Mouse (Mus musculus) heart, embryonic 11.5 days (tissue): ENCODE data around the gene Snx1. TPM values are rescaled to one million over a fixed set of nuclear protein-coding genes. Genes with fewer than 3 reads are reported as not detected.

Experiments
- ATAC-seq: fragments of 200-750 bp; cut with Nextera tagmentation; replicated peaks from 2 replicates; pipeline ENCODE4 v1.8.0; 2017; ENCODE audit warnings: moderate library complexity; ENCODE audit not compliant: insufficient number of reproducible peaks, low FRiP score, low TSS enrichment
- H3K27ac ChIP-seq: fragments of 300-500 bp; sonication (generic); 2 replicates; pipeline ENCODE4 v1.5.1; 2014; ENCODE audit warnings: mild to moderate bottlenecking, low read depth, low read length
- H3K27me3 ChIP-seq: fragments of 300-500 bp; sonication (generic); 2 replicates; pipeline ENCODE4 v1.6.1; 2014; ENCODE audit warnings: mild to moderate bottlenecking, low read length, mixed read lengths; ENCODE audit not compliant: control insufficient read depth, insufficient read depth
- H3K36me3 ChIP-seq: fragments of 300-500 bp; sonication (generic); 2 replicates; pipeline ENCODE4 v1.6.1; 2014; ENCODE audit warnings: mild to moderate bottlenecking, low read length, moderate library complexity, mixed read lengths; ENCODE audit not compliant: control insufficient read depth, insufficient read depth
- H3K4me1 ChIP-seq: fragments of 300-500 bp; sonication (generic); 2 replicates; pipeline ENCODE4 v1.6.1; 2014; ENCODE audit warnings: low read length; ENCODE audit not compliant: control insufficient read depth, insufficient read depth
- H3K4me2 ChIP-seq: fragments of 300-500 bp; sonication (generic); 2 replicates; pipeline ENCODE4 v1.6.1; 2014; ENCODE audit warnings: mild to moderate bottlenecking, moderate library complexity
- H3K4me3 ChIP-seq: fragments of 300-500 bp; sonication (generic); 2 replicates; pipeline ENCODE4 v1.5.1; 2014; ENCODE audit warnings: low read depth, low read length
- H3K9ac ChIP-seq: fragments of 300-500 bp; sonication (generic); 2 replicates; pipeline ENCODE4 v1.6.1; 2014; ENCODE audit warnings: mild to moderate bottlenecking, low read depth, low read length, moderate library complexity
- H3K9me3 ChIP-seq: fragments of 300-500 bp; sonication (generic); replicated peaks from 2 replicates; pipeline ENCODE4 v1.6.1; 2016; ENCODE audit warnings: low read length; ENCODE audit not compliant: control insufficient read depth
- WGBS: fragments of 180-500 bp; shearing (Covaris S2); extraction: QIAGEN DNeasy Blood & Tissue Kit; methylation state at CpG from one replicate; pipeline ENCODE4 v1.1.7; 2014; ENCODE audit not compliant: insufficient replicate concordance; 5-methylcytosine and 5-hydroxymethylcytosine counted together
- polyA plus RNA-seq: library from polyadenylated mRNA; unstranded; fragments of >200 nt; fragmentation: Nextera tagmentation; extraction: Ambion mirVana; gene quantifications from 2 replicates; pipeline ENCODE4 v1.2.1, GENCODE M21; 2014

The Snx1 gene
- polyA plus RNA-seq, 1 experiment from 2014 or later, result 73.5 TPM

DNA sequence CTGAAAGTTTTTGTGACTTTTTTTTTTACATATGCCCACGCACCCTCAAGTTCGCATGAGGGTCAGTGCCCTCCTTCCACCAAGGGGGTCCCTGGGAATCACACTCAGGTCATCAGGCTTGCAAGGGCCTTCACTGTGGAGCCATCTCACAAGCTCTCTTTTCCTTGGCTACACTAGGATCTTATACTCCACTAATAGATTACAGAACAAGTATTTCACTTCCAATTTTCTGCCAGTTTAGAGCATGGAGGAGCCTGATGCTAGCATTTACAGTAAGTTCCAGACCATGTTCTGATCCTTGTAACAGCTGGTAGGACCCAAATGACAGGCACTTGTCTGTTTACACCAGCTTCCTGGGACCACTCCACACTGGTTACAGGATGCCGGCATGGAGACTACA is 48.3 kb downstream of the Snx1 start:
- H3K4me2 ChIP-seq, result peak overlapping the region; percentile 59
- peak overlapping the region; percentile 61 for H3K9ac ChIP-seq
- H3K36me3 ChIP-seq, result no peaks in the 10 kb centered on the region
- peak overlapping the region; percentile 35; the same call in 1 of the 2 replicates for H3K27ac ChIP-seq
- no peak for ATAC-seq
- WGBS, result 64% methylated on average over 3 of the region's 3 CpGs
- no peak overlapping the region for H3K4me3 ChIP-seq
- H3K9me3 ChIP-seq, result no peaks in the 10 kb centered on the region
- H3K27me3 ChIP-seq, result no peaks in the 10 kb centered on the region
- H3K4me1 ChIP-seq, result peaks cover 4% of the 10 kb centered on the region; the same call in 1 of the 2 replicates

- 86% methylated on average over 7 of the region's 7 CpGs for WGBS
- H3K4me1 ChIP-seq, result peaks cover 4% of the 10 kb centered on the region; the same call in 1 of the 2 replicates
Observed at GRCm38 (mm10) chr9:66072754-66073153, 53.6 kb downstream of the Snx1 start.

DNA sequence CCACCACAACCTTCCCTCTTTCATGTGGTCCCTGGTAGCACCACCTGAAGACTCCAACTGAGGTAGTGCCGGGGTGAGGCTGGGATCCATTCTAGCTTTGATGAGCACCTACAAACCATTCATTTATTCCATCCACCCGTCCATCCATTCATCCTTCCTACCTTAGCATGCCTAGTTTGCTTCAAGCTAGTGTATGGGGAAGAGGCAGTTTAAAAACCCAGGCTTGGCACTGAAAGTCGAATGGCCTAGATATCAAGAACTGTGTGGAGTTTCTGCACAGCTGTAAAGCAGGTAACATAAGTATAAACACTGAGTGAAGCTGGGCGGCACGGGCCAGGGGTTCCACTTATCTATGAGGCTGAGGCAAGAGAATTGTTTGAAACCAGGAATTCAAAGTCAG is 56.2 kb downstream of the Snx1 start:
- WGBS, result 74% methylated on average over 5 of the region's 5 CpGs
- no peak for ATAC-seq

More at GRCm38 (mm10) chr9:66072754-66073153, 53.6 kb downstream of the Snx1 start:
- no peaks in the 10 kb centered on the region for H3K36me3 ChIP-seq
- H3K27ac ChIP-seq, result no peak overlapping the region
- no peak for ATAC-seq
- no peaks in the 10 kb centered on the region for H3K9me3 ChIP-seq
- no peak overlapping the region for H3K4me2 ChIP-seq
- H3K4me3 ChIP-seq, result no peak overlapping the region
- H3K27me3 ChIP-seq, result peaks cover 17% of the 10 kb centered on the region; the same call in 1 of the 2 replicates
- H3K9ac ChIP-seq, result no peak overlapping the region

GRCm38 (mm10) chr9:66069583-66069982 is 56.8 kb downstream of the Snx1 start, which contains the start of gene Snx22:
Gene Snx22 (minus strand): TSS chr9:66069719.
- Histone ChIP-seq H3K27ac (peak within 1 kb of the TSS; percentile 73), H3K4me2 (peak within 1 kb of the TSS; percentile 99), H3K36me3 (peaks cover 17% of the 10 kb centered on the region), H3K27me3 (peaks cover 17% of the 10 kb centered on the region), H3K4me1 (peaks cover 4% of the 10 kb centered on the region; the same call in 1 of the 2 replicates), H3K9me3 (no peaks in the 10 kb centered on the region), H3K9ac (peak within 1 kb of the TSS; percentile 72), H3K4me3 (peak within 1 kb of the TSS; percentile 60)
- WGBS, result under 1% methylated on average over 22 of the region's 22 CpGs
- ATAC-seq, result peak; percentile 94

More for the DNA sequence above, 56.2 kb downstream of the Snx1 start:
- Histone ChIP-seq H3K27ac (peak overlapping the region; percentile 73), H3K9ac (no peak overlapping the region), H3K9me3 (no peaks in the 10 kb centered on the region), H3K4me1 (peaks cover 4% of the 10 kb centered on the region; the same call in 1 of the 2 replicates), H3K36me3 (peaks cover 15% of the 10 kb centered on the region), H3K4me3 (no peak overlapping the region), H3K27me3 (peaks cover 17% of the 10 kb centered on the region), H3K4me2 (peak overlapping the region; percentile 99)

DNA sequence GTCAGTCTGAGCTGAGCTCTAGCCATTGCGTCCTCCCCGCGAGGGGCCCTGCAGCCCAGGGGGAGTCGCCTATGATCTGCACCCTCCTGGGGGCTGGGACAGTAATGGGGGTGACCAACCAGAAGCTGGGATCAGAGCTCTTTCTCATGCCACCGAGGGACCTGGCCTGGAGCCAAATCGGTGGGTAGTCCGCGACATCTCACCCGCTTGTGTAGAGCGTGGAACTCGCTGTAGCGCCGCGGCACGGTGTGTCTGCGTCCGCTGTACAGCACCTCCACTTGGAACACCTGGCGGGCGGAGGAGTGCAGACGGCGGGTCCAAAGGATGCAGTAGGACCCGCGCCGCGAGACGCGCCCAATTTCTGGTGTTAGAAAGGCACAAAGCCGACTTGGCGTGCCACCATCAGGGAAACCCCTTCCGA is 57.4 kb downstream of the Snx1 start:
- peak overlapping the region; percentile 60 for H3K4me3 ChIP-seq
- H3K4me2 ChIP-seq, result peak overlapping the region; percentile 99
- H3K4me1 ChIP-seq, result peaks cover 4% of the 10 kb centered on the region; the same call in 1 of the 2 replicates
- peaks cover 17% of the 10 kb centered on the region for H3K27me3 ChIP-seq
- H3K9ac ChIP-seq, result peak overlapping the region; percentile 72
- no peak overlapping the region for H3K27ac ChIP-seq
- 1% methylated on average over 30 of the region's 30 CpGs for WGBS
- no peaks in the 10 kb centered on the region for H3K9me3 ChIP-seq
- ATAC-seq, result peak; percentile 43
- H3K36me3 ChIP-seq, result peaks cover 23% of the 10 kb centered on the region

DNA sequence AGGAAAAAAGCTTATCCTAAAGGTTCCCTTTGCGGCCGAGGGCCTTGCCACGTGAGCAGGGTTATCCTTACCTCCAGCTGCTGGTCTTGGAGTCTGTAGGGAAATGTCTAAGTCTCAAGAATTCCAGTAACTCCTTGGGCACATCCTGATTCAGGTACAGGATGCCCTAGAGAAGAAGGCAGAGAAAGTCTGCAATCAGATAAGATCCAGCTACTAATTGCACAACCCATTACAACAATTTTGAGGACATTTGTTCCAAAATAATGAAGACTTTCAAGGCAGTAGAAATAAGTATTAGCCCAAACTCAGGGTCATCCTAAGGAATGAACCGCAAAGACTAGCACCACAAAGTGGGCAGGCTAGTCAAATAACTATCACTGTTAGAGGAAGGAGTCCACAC is 58.3 kb downstream of the Snx1 start:
- Histone ChIP-seq H3K4me2 (peak overlapping the region; percentile 99; the same call in 1 of the 2 replicates), H3K4me3 (no peak overlapping the region), H3K27ac (no peak overlapping the region), H3K9me3 (no peaks in the 10 kb centered on the region), H3K36me3 (peaks cover 28% of the 10 kb centered on the region), H3K27me3 (peaks cover 17% of the 10 kb centered on the region), H3K9ac (no peak overlapping the region), H3K4me1 (peaks cover 4% of the 10 kb centered on the region; the same call in 1 of the 2 replicates)
- WGBS, result 54% methylated on average over 4 of the region's 4 CpGs
- no peak for ATAC-seq

DNA sequence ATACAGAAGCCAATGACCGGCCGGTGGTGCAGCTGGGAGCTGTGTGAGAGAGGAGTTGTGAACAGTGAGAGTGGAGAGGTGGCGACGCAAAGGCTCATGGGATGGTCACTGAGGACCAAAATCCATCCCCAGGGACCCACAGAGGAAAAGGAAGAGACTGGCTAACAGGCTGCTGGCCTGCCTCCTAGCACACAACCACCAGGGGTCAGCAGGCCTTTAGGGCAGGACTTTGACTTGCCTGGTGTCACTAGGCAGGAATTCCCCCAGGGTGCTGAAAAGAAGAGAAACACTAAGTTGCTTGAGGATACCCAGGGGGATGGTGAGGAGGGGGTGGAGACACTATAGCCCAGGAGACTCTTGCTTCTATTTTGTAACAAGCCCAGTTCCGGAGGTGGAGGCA is 58.8 kb downstream of the Snx1 start:
- Histone ChIP-seq H3K9ac (no peak overlapping the region), H3K4me3 (no peak overlapping the region), H3K36me3 (peaks cover 32% of the 10 kb centered on the region), H3K4me2 (no peak overlapping the region; the same call in 1 of the 2 replicates), H3K27me3 (peaks cover 17% of the 10 kb centered on the region), H3K27ac (no peak overlapping the region), H3K4me1 (peaks cover 4% of the 10 kb centered on the region; the same call in 1 of the 2 replicates), H3K9me3 (no peaks in the 10 kb centered on the region)
- ATAC-seq, result no peak
- 18% methylated on average over 5 of the region's 5 CpGs for WGBS

DNA sequence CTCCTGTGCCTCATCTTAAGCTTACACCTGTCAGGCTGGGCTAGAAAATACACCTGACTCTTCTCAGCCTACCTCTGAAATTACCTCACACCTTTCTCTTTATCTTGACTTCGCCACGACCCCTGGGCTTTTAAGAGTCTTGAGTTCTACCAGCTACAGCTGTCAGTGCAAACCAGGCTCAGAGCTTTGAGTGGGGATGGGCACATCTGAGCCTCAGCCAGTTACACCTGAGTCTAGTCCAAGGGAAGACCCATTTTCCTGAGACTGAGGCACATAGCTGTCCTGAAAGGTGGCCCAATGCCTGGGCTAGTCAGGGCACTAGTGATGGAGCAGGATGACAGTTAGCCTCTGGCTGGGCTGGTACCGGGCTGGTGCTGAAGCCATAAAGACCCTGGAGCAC is 59.6 kb downstream of the Snx1 start:
- 90% methylated on average over 3 of the region's 3 CpGs for WGBS
- H3K4me1 ChIP-seq, result peaks cover 4% of the 10 kb centered on the region
- peaks cover 17% of the 10 kb centered on the region for H3K27me3 ChIP-seq
- no peak overlapping the region for H3K4me2 ChIP-seq
- H3K9ac ChIP-seq, result no peak overlapping the region
- H3K36me3 ChIP-seq, result peaks cover 33% of the 10 kb centered on the region
- H3K4me3 ChIP-seq, result no peak overlapping the region
- H3K9me3 ChIP-seq, result no peaks in the 10 kb centered on the region
- ATAC-seq, result no peak
- H3K27ac ChIP-seq, result no peak overlapping the region

GRCm38 (mm10) chr9:66064316-66064715 is 62.1 kb downstream of the Snx1 start:
- peaks cover 15% of the 10 kb centered on the region for H3K4me1 ChIP-seq
- no peak for ATAC-seq
- peaks cover 8% of the 10 kb centered on the region for H3K27me3 ChIP-seq
- H3K9ac ChIP-seq, result no peak overlapping the region
- no peak overlapping the region for H3K27ac ChIP-seq
- peaks cover 33% of the 10 kb centered on the region for H3K36me3 ChIP-seq
- no peaks in the 10 kb centered on the region for H3K9me3 ChIP-seq
- no peak overlapping the region for H3K4me2 ChIP-seq
- WGBS, result 96% methylated on average over 11 of the region's 11 CpGs
- H3K4me3 ChIP-seq, result no peak overlapping the region
